In the genomic region with DNA sequence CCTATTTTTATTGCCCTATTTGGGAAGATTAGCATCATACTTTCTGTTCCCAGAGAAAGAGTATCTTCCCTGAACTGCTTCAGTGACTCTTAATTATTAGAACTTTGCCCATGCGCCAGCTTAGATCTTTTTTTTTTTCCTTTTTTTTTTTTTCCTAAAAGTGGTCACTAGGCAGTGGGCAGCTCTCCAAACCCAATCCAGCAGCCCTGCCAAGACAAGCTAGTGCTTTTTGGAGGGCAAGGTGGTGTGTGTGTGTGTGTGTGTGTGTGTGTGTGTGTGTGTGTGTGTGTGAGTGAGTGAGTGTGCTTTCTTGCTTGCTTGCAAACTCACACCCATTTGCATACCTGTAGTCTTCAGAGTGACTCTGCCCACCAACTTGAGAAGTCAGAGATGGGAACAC, we compare ENCODE assay signal across 31 mouse cellular contexts.
DNase-seq lines count a peak whose midpoint lies in the region; ATAC-seq and TF ChIP-seq lines count a peak whose summit lies in the region.
"Had no signal": no experiment of that assay in that cellular context is flagged by ENCODE, and none has a peak within 500 bp of the region (broad histone marks: within the 10 kb centered on the region; RNA-seq: fewer than 3 reads in every experiment).

No protein-coding gene starts in this region.

- H3K4me1 ChIP-seq in cerebellum, adult 2 months (ENCODE audit: control insufficient read depth, insufficient read depth, low read length), result no peaks in the 10 kb centered on the region
- peaks cover 2% of the 10 kb centered on the region; the same call in 1 of the 2 replicates for H3K4me1 ChIP-seq in kidney, adult 2 months (ENCODE audit: control insufficient read depth, insufficient read depth, low read length)
- 0 out of 2 replicates have a peak, but pooled peaks cover under 1% of the 10 kb centered on the region for H3K4me1 ChIP-seq in kidney, embryonic 15.5 days
- H3K4me1 ChIP-seq: embryonic facial prominence, embryonic 10.5 days; embryonic facial prominence, embryonic 15.5 days; heart, embryonic 10.5 days; heart, embryonic 15.5 days; hindbrain, embryonic 12.5 days; liver, embryonic 12.5 days had no signal

- no peak for TF ChIP-seq POLR2A in cerebellum, adult 2 months (IDR thresholded peaks at IDR 0.05; ENCODE audit: borderline replicate concordance, insufficient read depth, low read length)
- no peak for TF ChIP-seq POLR2A in kidney, adult 2 months (IDR thresholded peaks at IDR 0.05; ENCODE audit: low read depth, low read length)
- no peak for TF ChIP-seq POLR2A in brain, embryonic 14.5 days (IDR thresholded peaks at IDR 0.05; ENCODE audit: borderline replicate concordance, extremely low read depth, insufficient read depth, insufficient read length, poor library complexity, severe bottlenecking)

- DNase-seq in cerebellum, postnatal 10 days, result peak; percentile 47 to 55
- no peak for DNase-seq in cerebellum, adult 2 months
- DNase-seq in kidney, adult 2 months, result peak; percentile 75
- peak; percentile 34 for DNase-seq in brain, embryonic 14.5 days (ENCODE audit: low read depth)
- DNase-seq in kidney, postnatal 14 days, result peak; percentile 60
- DNase-seq in gastrocnemius, adult 18-20 months (ENCODE audit: low spot score), result no peak
- DNase-seq in heart, postnatal 14 days, result no peak
- DNase-seq: cerebellum, adult 11 months; cerebellum, postnatal 25 days; forebrain, postnatal 0 days; gastrocnemius, postnatal 14 days; heart, postnatal 36 days; liver, postnatal 0 days; lung, postnatal 36 days; right cerebral cortex, postnatal 4 days; thymus, adult 18-20 months; thymus, postnatal 25 days had no signal

- H3K27ac ChIP-seq in cerebellum, adult 2 months (ENCODE audit: insufficient read depth, low read length), result no peak overlapping the region
- H3K27ac ChIP-seq in kidney, adult 2 months (ENCODE audit: insufficient read depth, low read depth, low read length), result peak overlapping the region; percentile 50
- no peak overlapping the region for H3K27ac ChIP-seq in kidney, embryonic 15.5 days
- H3K27ac ChIP-seq: embryonic facial prominence, embryonic 10.5 days; embryonic facial prominence, embryonic 15.5 days; forebrain, embryonic 12.5 days; heart, embryonic 10.5 days; heart, embryonic 15.5 days; hindbrain, embryonic 12.5 days; kidney, postnatal 0 days; layer of hippocampus, adult 2 months; left cerebral cortex, adult 2 months; liver, embryonic 12.5 days had no signal

- H3K9me3 ChIP-seq in kidney, embryonic 15.5 days (replicated peaks), result no peaks in the 10 kb centered on the region
- H3K9me3 ChIP-seq: embryonic facial prominence, embryonic 10.5 days; embryonic facial prominence, embryonic 15.5 days; forebrain, embryonic 12.5 days; heart, embryonic 10.5 days; heart, embryonic 15.5 days; hindbrain, embryonic 12.5 days; liver, embryonic 12.5 days had no signal

- H3K27me3 ChIP-seq in cerebellum, adult 2 months (ENCODE audit: control insufficient read depth, insufficient read depth, low read length), result no peaks in the 10 kb centered on the region
- H3K27me3 ChIP-seq in kidney, adult 2 months (replicated peaks; ENCODE audit: control insufficient read depth, insufficient read depth, low read length), result no peaks in the 10 kb centered on the region
- H3K27me3 ChIP-seq in kidney, embryonic 15.5 days, result peaks cover 66% of the 10 kb centered on the region

- H3K4me2 ChIP-seq in kidney, embryonic 15.5 days, result no peak overlapping the region
- H3K4me2 ChIP-seq: embryonic facial prominence, embryonic 15.5 days; forebrain, embryonic 12.5 days; heart, embryonic 15.5 days; hindbrain, embryonic 12.5 days; liver, embryonic 12.5 days; midbrain, embryonic 11.5 days had no signal

- ATAC-seq in kidney, embryonic 15.5 days (replicated peaks; ENCODE audit: low FRiP score), result no peak
- ATAC-seq: CD4-positive, CD25-positive, alpha-beta regulatory T cell, adult 4 months; forebrain, postnatal 0 days; liver, embryonic 12.5 days; liver, postnatal 0 days; midbrain, embryonic 16.5 days had no signal

- no peaks in the 10 kb centered on the region for H3K36me3 ChIP-seq in kidney, adult 2 months (ENCODE audit: control insufficient read depth, insufficient read depth, low read length)
- H3K36me3 ChIP-seq in kidney, embryonic 15.5 days, result no peaks in the 10 kb centered on the region
- H3K36me3 ChIP-seq: embryonic facial prominence, embryonic 10.5 days; embryonic facial prominence, embryonic 15.5 days; forebrain, embryonic 12.5 days; heart, embryonic 10.5 days; heart, embryonic 15.5 days; hindbrain, embryonic 12.5 days; liver, embryonic 12.5 days had no signal

- 75% methylated on average over 1 of the region's 1 CpGs for WGBS in cerebellum, adult 2 months
- WGBS in kidney, adult 2 months, result 63% methylated on average over 1 of the region's 1 CpGs
- WGBS in kidney, embryonic 15.5 days, result 76% methylated on average over 1 of the region's 1 CpGs

- no peak overlapping the region for H3K9ac ChIP-seq in kidney, embryonic 15.5 days
- H3K9ac ChIP-seq: embryonic facial prominence, embryonic 15.5 days; forebrain, embryonic 12.5 days; forebrain, postnatal 0 days; heart, embryonic 15.5 days; hindbrain, embryonic 12.5 days; liver, embryonic 12.5 days; liver, postnatal 0 days had no signal

- intact Hi-C loops in heart, postnatal 14 days (cut with DNase I), result no loop called here

- TF ChIP-seq CTCF in cerebellum, adult 2 months (IDR thresholded peaks at IDR 0.05; ENCODE audit: borderline replicate concordance, insufficient read depth, low read depth, low read length), result no peak
- TF ChIP-seq CTCF in kidney, adult 2 months (conservative IDR thresholded peaks at IDR 0.05; ENCODE audit: insufficient read depth, insufficient read length, low read depth, low read length), result no peak
- no peak for TF ChIP-seq CTCF in brain, embryonic 14.5 days (IDR thresholded peaks at IDR 0.05; ENCODE audit: borderline replicate concordance, extremely low read depth, insufficient read depth, insufficient read length)

- H3K4me3 ChIP-seq in cerebellum, adult 2 months (replicated peaks; ENCODE audit: insufficient read depth, low read depth, low read length), result no peak overlapping the region
- no peak overlapping the region for H3K4me3 ChIP-seq in kidney, adult 2 months (ENCODE audit: insufficient read depth, low read depth, low read length)
- no peak overlapping the region for H3K4me3 ChIP-seq in kidney, embryonic 15.5 days (replicated peaks)
- H3K4me3 ChIP-seq: embryonic facial prominence, embryonic 10.5 days; embryonic facial prominence, embryonic 15.5 days; forebrain, embryonic 12.5 days; heart, embryonic 10.5 days; heart, embryonic 15.5 days; hindbrain, embryonic 12.5 days; layer of hippocampus, adult 2 months; left cerebral cortex, adult 2 months; liver, embryonic 12.5 days had no signal

Comparison
In these comparisons a context has a peak if more than half of its experiments do, and no peak if none do; other contexts are left out.
1. DNase-seq: peak in cerebellum, postnatal 10 days (2 of 2), kidney, adult 2 months (single experiment), brain, embryonic 14.5 days (single experiment) and kidney, postnatal 14 days (single experiment); none in cerebellum, adult 2 months (0 of 2), gastrocnemius, adult 18-20 months (single experiment) and heart, postnatal 14 days (0 of 2).